Mouse (Mus musculus): ENCODE results near the gene Dusp7. TPM values are rescaled to one million over a fixed set of nuclear protein-coding genes. Genes with fewer than 3 reads are reported as not detected.

Dusp7 gene
- polyA plus RNA-seq, 1 experiment from 2014 or later: 16.2 TPM

DNA sequence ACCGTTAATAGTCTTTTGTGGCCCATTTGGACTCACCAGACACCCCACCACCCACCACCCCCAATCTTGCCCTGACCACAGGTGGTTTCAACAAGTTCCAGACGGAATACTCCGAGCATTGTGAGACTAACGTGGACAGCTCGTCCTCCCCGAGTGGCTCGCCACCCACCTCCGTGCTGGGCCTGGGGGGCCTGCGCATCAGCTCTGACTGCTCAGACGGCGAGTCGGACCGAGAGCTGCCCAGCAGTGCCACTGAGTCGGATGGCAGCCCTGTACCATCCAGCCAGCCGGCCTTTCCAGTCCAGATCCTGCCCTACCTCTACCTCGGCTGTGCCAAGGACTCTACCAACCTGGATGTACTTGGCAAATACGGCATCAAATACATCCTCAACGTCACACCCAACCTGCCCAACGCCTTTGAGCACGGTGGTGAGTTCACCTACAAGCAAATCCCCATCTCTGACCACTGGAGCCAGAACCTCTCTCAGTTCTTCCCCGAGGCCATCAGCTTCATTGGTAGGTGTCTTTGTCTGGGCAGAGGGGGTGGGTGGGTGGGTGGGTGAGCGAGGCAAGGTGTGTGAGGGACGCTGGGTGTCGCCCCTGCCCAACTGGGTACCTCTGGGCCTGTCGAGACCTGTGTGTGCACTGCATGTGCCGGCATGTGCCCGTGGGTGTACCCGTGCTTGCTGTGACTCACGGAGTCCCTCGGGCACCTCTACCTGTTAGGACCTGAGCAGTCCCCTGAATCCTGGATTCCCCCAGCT, 2.4 kb downstream of the Dusp7 start:
- WGBS: 88% methylated on average over 30 of the region's 30 CpGs
- peaks cover 35% of the 10 kb centered on the region for H3K36me3 ChIP-seq (ENCODE audit: control insufficient read depth, insufficient read depth, low read length)
- H3K27ac ChIP-seq (replicated peaks; ENCODE audit: low read depth, low read length): no peak overlapping the region; the same call in 1 of the 2 replicates
- no peak for DNase-seq
- H3K9me3 ChIP-seq (ENCODE audit: control insufficient read depth, low read length): no peaks in the 10 kb centered on the region
- peak overlapping the region; percentile 76 for H3K4me3 ChIP-seq (replicated peaks; ENCODE audit: low read depth, low read length)
- no peaks in the 10 kb centered on the region for H3K27me3 ChIP-seq (ENCODE audit: control insufficient read depth, insufficient read depth, low read length)
- peak overlapping the region; percentile 95 for H3K4me2 ChIP-seq (ENCODE audit: low read length)
- peaks cover 23% of the 10 kb centered on the region for H3K4me1 ChIP-seq (ENCODE audit: control insufficient read depth, insufficient read depth, low read length)
- no peak for ATAC-seq (ENCODE audit: low FRiP score, low TSS enrichment)
- H3K9ac ChIP-seq (replicated peaks; ENCODE audit: low read length): peak overlapping the region; percentile 88; the same call in 1 of the 2 replicates

DNA sequence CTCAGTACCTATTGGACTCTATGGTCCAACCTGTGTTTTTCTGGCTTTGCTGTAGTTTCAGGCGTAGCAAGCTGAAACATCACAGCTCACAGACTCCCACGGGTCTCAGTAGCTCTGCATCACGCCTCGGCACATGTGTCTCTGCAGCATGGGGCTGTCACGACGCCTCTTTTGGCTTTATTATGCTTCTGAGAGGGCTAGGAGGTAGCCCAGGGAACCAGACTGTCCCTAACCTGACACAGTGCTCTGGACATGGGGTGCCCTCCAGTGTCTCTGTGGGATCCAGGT, 2.9 kb downstream of the Dusp7 start:
- Histone ChIP-seq H3K4me2 (ENCODE audit: low read length) (peak overlapping the region; percentile 15), H3K4me1 (ENCODE audit: control insufficient read depth, insufficient read depth, low read length) (peaks cover 23% of the 10 kb centered on the region), H3K27ac (replicated peaks; ENCODE audit: low read depth, low read length) (no peak overlapping the region), H3K36me3 (ENCODE audit: control insufficient read depth, insufficient read depth, low read length) (peaks cover 36% of the 10 kb centered on the region), H3K9ac (replicated peaks; ENCODE audit: low read length) (no peak overlapping the region), H3K4me3 (replicated peaks; ENCODE audit: low read depth, low read length) (no peak overlapping the region), H3K27me3 (ENCODE audit: control insufficient read depth, insufficient read depth, low read length) (no peaks in the 10 kb centered on the region), H3K9me3 (ENCODE audit: control insufficient read depth, low read length) (no peaks in the 10 kb centered on the region)
- DNase-seq (no peak), ATAC-seq (ENCODE audit: low FRiP score, low TSS enrichment) (no peak)
- WGBS: 79% methylated on average over 6 of the region's 6 CpGs

DNA sequence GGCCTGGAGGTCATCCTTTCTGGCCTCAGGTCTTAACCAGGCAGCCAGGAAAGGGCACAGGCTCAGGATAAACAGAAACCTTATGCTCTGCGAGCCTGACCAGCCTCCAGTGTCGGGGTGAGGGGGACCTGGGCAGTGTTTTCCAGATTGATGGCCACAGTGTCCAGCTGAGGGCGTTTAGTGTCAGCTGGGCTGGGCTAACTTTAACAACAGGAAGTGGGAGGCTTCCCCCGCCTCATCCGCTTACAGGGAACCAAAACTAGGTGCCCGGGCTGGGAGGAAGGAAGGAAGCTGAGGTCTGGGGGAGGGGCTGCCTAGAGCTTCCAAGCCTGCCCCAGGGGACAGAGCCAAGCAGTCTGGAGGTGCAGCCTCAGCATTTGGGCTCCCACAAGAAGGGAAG, 3.3 kb downstream of the Dusp7 start:
- no peak for DNase-seq
- H3K4me1 ChIP-seq (ENCODE audit: control insufficient read depth, insufficient read depth, low read length): peaks cover 23% of the 10 kb centered on the region
- no peak overlapping the region for H3K9ac ChIP-seq (replicated peaks; ENCODE audit: low read length)
- no peak overlapping the region for H3K4me3 ChIP-seq (replicated peaks; ENCODE audit: low read depth, low read length)
- WGBS: 49% methylated on average over 6 of the region's 6 CpGs
- peak overlapping the region; percentile 15 for H3K4me2 ChIP-seq (ENCODE audit: low read length)
- H3K36me3 ChIP-seq (ENCODE audit: control insufficient read depth, insufficient read depth, low read length): peaks cover 37% of the 10 kb centered on the region
- no peaks in the 10 kb centered on the region for H3K9me3 ChIP-seq (ENCODE audit: control insufficient read depth, low read length)
- no peaks in the 10 kb centered on the region for H3K27me3 ChIP-seq (ENCODE audit: control insufficient read depth, insufficient read depth, low read length)
- no peak for ATAC-seq (ENCODE audit: low FRiP score, low TSS enrichment)
- H3K27ac ChIP-seq (replicated peaks; ENCODE audit: low read depth, low read length): no peak overlapping the region

GRCm38 (mm10) chr9:106372431-106373412, 4.3 kb downstream of the Dusp7 start:
- H3K4me2 ChIP-seq (ENCODE audit: low read length): peak overlapping the region; percentile 15; the same call in 1 of the 2 replicates
- no peak overlapping the region for H3K9ac ChIP-seq (replicated peaks; ENCODE audit: low read length)
- ATAC-seq (ENCODE audit: low FRiP score, low TSS enrichment): no peak
- WGBS: 95% methylated on average over 11 of the region's 11 CpGs
- H3K4me3 ChIP-seq (replicated peaks; ENCODE audit: low read depth, low read length): no peak overlapping the region
- peaks cover 46% of the 10 kb centered on the region for H3K36me3 ChIP-seq (ENCODE audit: control insufficient read depth, insufficient read depth, low read length)
- H3K27me3 ChIP-seq (ENCODE audit: control insufficient read depth, insufficient read depth, low read length): no peaks in the 10 kb centered on the region
- no peak overlapping the region for H3K27ac ChIP-seq (replicated peaks; ENCODE audit: low read depth, low read length)
- peaks cover 21% of the 10 kb centered on the region for H3K4me1 ChIP-seq (ENCODE audit: control insufficient read depth, insufficient read depth, low read length)
- DNase-seq: no peak
- no peaks in the 10 kb centered on the region for H3K9me3 ChIP-seq (ENCODE audit: control insufficient read depth, low read length)

DNA sequence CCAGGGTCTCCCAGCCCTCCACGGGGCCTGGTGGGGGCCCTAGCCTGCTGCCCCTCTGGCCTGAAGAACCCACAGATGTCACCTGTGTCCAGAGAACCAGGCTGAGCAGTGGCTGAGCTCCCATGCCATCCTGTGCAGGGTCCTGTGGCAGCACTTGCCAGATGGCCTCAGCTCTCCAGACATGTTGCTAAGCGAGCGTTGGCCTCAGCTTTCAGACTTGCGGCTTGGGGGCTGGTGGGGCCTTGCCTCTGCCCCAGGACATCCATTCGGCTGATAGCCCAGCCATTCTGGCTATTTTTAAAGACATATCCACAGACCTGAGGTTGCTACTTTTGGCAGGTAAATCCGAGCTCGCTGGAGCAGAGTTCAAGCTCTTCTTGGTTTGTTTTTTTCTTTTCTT, 5.5 kb downstream of the Dusp7 start:
- no peak for ATAC-seq (ENCODE audit: low FRiP score, low TSS enrichment)
- Histone ChIP-seq H3K4me1 (ENCODE audit: control insufficient read depth, insufficient read depth, low read length) (peaks cover 21% of the 10 kb centered on the region), H3K4me3 (replicated peaks; ENCODE audit: low read depth, low read length) (no peak overlapping the region), H3K4me2 (ENCODE audit: low read length) (no peak overlapping the region), H3K27me3 (ENCODE audit: control insufficient read depth, insufficient read depth, low read length) (no peaks in the 10 kb centered on the region), H3K9ac (replicated peaks; ENCODE audit: low read length) (no peak overlapping the region), H3K36me3 (ENCODE audit: control insufficient read depth, insufficient read depth, low read length) (peaks cover 56% of the 10 kb centered on the region), H3K9me3 (ENCODE audit: control insufficient read depth, low read length) (no peaks in the 10 kb centered on the region), H3K27ac (replicated peaks; ENCODE audit: low read depth, low read length) (no peak overlapping the region)
- 96% methylated on average over 7 of the region's 7 CpGs for WGBS
- DNase-seq: no peak

GRCm38 (mm10) chr9:106377247-106377646, 8.8 kb downstream of the Dusp7 start:
- Histone ChIP-seq H3K27me3 (ENCODE audit: control insufficient read depth, insufficient read depth, low read length) (no peaks in the 10 kb centered on the region), H3K36me3 (ENCODE audit: control insufficient read depth, insufficient read depth, low read length) (peaks cover 50% of the 10 kb centered on the region), H3K9me3 (ENCODE audit: control insufficient read depth, low read length) (no peaks in the 10 kb centered on the region), H3K9ac (replicated peaks; ENCODE audit: low read length) (no peak overlapping the region), H3K27ac (replicated peaks; ENCODE audit: low read depth, low read length) (no peak overlapping the region), H3K4me1 (ENCODE audit: control insufficient read depth, insufficient read depth, low read length) (no peaks in the 10 kb centered on the region), H3K4me3 (replicated peaks; ENCODE audit: low read depth, low read length) (no peak overlapping the region), H3K4me2 (ENCODE audit: low read length) (no peak overlapping the region)
- WGBS: 89% methylated on average over 8 of the region's 8 CpGs
- DNase-seq: no peak
- no peak for ATAC-seq (ENCODE audit: low FRiP score, low TSS enrichment)

DNA sequence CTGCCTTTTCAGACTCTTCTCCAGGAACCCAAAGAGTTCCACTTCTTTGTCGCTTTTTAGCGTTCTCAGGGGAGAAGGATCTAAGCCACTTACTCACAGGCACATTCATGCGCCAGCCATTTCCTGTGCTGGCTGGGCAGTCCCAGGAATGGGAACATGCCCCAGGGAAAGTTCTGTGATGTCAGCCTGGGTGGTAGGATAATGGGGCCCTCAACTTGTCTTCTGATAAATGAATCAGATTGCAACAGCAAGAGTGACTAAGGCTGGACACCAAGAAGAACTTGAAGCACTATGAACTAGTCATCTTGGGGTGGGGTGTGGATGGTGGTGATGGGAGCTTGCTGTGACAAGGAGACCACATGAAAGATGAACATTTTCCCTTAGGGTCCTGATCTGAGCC, 9.6 kb downstream of the Dusp7 start:
- Histone ChIP-seq H3K9ac (replicated peaks; ENCODE audit: low read length) (no peak overlapping the region), H3K36me3 (ENCODE audit: control insufficient read depth, insufficient read depth, low read length) (peaks cover 42% of the 10 kb centered on the region), H3K4me3 (replicated peaks; ENCODE audit: low read depth, low read length) (no peak overlapping the region), H3K9me3 (ENCODE audit: control insufficient read depth, low read length) (no peaks in the 10 kb centered on the region), H3K4me1 (ENCODE audit: control insufficient read depth, insufficient read depth, low read length) (no peaks in the 10 kb centered on the region), H3K27me3 (ENCODE audit: control insufficient read depth, insufficient read depth, low read length) (no peaks in the 10 kb centered on the region), H3K27ac (replicated peaks; ENCODE audit: low read depth, low read length) (no peak overlapping the region), H3K4me2 (ENCODE audit: low read length) (no peak overlapping the region)
- DNase-seq: no peak
- ATAC-seq (ENCODE audit: low FRiP score, low TSS enrichment): no peak
- WGBS: 96% methylated on average over 3 of the region's 3 CpGs

DNA sequence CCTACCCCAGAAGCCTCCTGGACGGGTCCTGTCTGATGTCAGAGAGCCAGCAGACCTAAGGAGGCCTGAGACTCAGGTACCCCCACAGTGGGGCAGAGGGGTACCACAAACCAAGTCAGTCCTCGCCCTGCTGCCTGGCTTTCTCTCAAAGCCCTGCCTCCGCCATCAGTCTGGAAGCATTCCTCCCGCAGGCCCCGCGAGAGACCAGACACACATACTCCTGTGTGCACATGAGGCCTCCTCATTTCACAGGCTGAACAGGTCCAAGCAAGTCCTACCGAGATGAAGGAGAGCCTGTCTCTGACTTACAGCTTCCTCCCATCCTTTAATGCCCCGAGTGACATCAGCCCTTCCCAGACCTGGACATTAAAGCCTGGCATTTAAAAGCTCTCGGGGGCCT, 10.3 kb downstream of the Dusp7 start:
- Histone ChIP-seq H3K9ac (replicated peaks; ENCODE audit: low read length) (no peak overlapping the region), H3K27ac (replicated peaks; ENCODE audit: low read depth, low read length) (no peak overlapping the region), H3K9me3 (ENCODE audit: control insufficient read depth, low read length) (no peaks in the 10 kb centered on the region), H3K27me3 (ENCODE audit: control insufficient read depth, insufficient read depth, low read length) (no peaks in the 10 kb centered on the region), H3K36me3 (ENCODE audit: control insufficient read depth, insufficient read depth, low read length) (peaks cover 35% of the 10 kb centered on the region), H3K4me2 (ENCODE audit: low read length) (no peak overlapping the region), H3K4me1 (ENCODE audit: control insufficient read depth, insufficient read depth, low read length) (peaks cover 3% of the 10 kb centered on the region; the same call in 1 of the 2 replicates), H3K4me3 (replicated peaks; ENCODE audit: low read depth, low read length) (no peak overlapping the region)
- ATAC-seq (ENCODE audit: low FRiP score, low TSS enrichment) (no peak), DNase-seq (no peak)
- 67% methylated on average over 9 of the region's 9 CpGs for WGBS

All from midbrain, embryonic 14.5 days (tissue).